Mouse (Mus musculus): Measurements from ENCODE around the gene Gm4027.
"Not testable (repeated sequence)": the region's sequence is repeated elsewhere in the genome, so short reads cannot be mapped to it uniquely, and the experiment has no call there.

The Gm4027 gene

DNA sequence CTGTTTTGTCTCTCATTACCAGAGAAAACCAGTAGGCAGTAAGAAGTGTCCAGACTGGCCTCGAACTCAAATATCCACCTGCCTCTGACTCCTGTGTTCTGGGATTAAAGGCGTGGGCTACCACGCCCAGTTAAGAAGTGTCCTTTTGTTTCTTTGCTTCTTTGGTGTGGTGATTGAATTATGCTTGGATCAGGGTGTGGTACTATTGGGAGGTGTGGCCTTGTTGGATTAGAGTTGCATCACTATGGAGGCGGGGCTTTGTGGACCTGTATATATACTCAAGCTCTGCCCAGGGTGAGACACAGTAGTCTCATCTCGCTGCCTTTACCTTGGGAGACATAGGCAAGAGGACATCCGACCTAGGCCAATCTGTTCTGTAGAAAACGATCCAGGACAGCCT, at the start of gene Gm4027:
TSS of gene Gm4027 (plus strand) at position 301 of the 400 bp plus-strand sequence.
- DNase-seq: not testable (repeated sequence)

DNA sequence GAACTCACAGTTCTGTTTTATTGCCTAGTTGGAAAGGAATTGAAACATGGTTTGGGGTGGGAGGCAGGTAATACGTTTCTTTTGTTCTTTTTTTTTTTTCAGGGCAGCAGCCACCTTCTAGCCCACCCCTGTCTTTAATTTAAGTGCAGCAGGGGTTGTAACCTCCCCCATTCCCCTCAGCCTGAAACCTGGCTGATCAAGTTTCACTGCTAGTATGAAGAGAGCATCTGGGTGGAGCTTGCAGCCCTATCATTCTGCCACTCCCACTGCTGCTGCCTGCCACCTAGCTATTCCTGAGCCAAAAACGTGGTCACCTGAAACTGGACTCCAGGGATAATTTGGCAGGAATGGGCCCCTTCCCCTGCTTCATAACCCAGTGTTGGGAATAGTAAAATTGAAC, 17.3 kb upstream of the Gm4027 start:
- not testable (repeated sequence) for DNase-seq

DNA sequence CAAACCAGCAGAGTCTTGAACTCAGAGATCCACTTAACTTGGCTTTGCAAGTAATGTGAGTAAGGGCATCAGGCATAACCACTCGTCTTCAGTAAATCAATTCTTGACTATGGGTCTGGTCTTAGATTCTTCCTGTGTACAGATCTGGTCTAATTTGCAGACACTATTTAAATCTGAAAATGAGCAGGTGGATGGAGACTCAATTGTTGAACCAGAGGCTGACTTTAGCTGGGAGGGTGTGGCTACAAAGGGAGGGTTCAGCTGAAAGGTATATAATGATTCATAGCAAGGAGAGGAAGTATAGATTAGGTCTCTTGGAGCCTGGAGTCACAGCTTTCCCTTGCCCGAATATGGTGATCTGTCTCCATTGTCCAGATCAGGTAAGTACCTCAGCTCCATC, 16.3 kb upstream of the Gm4027 start, which contains the start of gene Oog1:
TSS of gene Oog1 (plus strand) at position 301 of the 400 bp plus-strand sequence.
- not testable (repeated sequence) for DNase-seq

DNA sequence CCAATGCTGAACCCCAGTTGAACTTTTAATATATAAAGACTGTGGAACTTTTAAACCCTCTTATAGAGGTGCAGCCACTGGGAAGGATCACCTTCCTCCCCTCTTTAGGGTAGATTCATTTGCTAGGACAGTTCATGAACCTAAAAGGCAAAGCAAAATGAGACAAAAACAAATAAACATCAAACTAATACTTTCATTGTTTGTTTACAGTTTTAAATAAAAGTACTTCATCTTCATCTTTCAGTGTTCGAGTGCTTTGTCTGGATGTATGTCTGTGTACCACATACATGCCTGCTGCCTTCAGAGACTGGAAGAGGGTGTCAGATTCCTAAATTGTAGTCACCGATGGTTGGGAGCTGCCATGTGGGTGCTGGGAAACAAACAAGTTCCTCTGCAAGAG, 25.9 kb downstream of the Gm4027 start, which contains the start of gene Gm16381:
TSS of gene Gm16381 (minus strand) at position 101 of the 400 bp plus-strand sequence.
- DNase-seq: not testable (repeated sequence)

DNA sequence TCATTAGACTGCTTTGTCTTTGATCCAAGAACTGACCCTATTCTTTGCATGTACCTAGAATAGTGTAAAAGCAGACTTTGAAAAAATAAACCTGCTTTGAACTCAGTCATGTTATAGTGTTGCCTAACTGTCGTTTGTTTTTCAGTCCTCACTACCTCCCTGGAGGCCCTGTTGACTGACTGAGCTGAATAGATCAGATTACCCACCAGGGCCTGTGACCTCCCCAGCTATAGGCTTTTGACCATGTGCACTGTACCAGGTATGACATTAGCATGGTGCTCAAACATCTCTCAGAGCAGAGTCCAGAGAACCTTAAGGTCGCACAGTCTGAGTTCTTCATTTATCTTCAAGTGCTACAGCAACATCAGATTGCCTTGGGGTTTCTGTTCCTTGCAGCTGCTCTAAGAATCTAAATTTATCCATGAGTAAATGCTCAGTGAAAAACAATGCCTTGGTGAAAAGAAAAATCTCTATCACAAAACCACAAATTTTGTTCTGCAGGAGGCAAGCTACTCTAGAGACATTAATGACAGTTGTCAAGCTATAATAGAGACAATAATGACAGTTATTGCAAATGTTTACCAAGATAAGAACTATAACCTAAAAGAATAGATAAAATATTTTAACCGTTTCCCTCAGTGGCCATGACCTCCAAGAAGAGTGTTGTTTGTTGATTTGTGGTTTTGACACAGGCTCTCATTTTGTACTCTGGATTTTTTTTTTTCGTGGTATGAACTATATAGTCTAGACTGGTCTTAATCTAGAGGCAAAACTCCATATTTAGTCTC, 34.4 kb downstream of the Gm4027 start:
- DNase-seq: not testable (repeated sequence)

All from lung, postnatal 14 days (tissue).